Mouse (Mus musculus): ENCODE measurements around the gene Hpse2. TPM values are rescaled to one million over a fixed set of nuclear protein-coding genes. Genes with fewer than 3 reads are reported as not detected.
A peak's percentile ranks its signal among the peaks of the same experiment; 100 is the strongest.
"Not testable (repeated sequence)": the region's sequence is repeated elsewhere in the genome, so short reads cannot be mapped to it uniquely, and the experiment has no call there.

The Hpse2 gene
- not detected for total RNA-seq (2021)
- long read RNA-seq, experiment 1, partial matches to known transcripts = 0 of 1 reads
- long read RNA-seq, experiment 1, other reads (novel, unspliced or antisense) = 1 of 1 reads
- long read RNA-seq, experiment 2, partial matches to known transcripts = 0 of 1 reads
- long read RNA-seq, experiment 2, other reads (novel, unspliced or antisense) = 1 of 1 reads

DNA sequence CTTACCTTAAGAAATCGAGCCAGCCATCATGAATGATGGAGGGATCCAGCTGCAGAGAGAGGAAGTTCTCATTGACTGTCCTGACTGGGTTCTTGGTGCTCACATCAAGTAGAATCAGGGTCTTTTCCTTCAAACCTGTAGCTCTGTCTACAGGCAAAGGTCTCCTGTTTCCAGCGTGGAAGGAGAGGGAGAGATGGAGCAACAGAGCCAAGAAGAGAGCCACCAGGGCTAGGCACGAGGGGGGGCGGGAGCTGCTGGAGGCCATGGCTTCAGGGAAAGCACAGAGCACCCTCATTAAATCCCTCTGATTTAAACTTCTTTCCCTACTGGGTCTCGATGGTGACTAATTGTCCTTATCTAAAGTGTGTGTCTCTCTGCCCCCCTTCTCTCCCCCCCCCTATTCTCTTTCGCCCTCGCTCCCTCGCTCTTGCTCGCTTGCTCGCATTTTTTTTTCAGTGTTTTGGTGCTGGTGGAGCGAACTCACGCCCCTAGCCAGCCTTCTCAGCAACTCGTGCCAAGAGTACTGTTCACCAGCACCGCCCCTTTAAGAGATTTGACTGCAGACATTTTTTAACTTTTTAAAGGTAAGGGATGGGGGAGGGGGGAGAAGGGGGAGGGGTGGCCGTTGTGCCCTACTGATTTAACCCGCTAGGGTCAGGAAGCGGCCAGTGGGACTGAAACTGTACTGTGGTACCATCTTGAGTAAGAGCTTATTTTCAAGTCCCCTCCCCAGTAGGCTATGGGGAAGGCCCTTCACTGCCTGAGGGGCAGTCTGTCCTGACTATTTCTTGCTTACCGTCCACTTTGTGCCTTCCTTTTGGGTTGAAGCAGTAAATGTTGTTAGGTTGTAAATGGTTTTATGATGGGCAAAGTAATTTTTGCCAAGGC, at the start of gene Hpse2:
Hpse2 (minus strand) TSS at position 339 of the 888 bp plus-strand sequence.
- no peak for DNase-seq (ENCODE audit: low spot score in 2 of 2)

GRCm38 (mm10) chr19:43427446-43428224, 39.5 kb upstream of the Hpse2 start:
- no peak for DNase-seq (ENCODE audit: low spot score in 2 of 2)

GRCm38 (mm10) chr19:43424082-43424481, 35.9 kb upstream of the Hpse2 start:
- DNase-seq (ENCODE audit: low spot score in 2 of 2) = no peak

DNA sequence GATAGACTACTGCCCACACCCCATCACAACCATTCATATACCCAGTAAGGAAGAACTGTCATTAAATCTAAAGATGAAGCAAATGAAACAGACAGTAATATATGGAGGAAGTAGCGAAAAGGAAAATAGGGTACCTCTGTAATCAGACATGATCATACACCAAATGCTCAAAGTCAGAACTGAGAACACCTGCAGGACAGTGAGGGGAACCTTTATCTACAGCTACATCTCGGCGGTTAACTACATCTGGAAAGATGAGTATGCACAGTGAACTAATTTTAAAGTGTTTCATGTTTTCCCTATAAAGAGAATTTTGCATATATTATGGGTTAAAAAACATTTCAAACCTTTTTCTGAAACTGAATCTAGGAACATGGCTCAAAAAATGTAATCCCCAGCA, 32.4 kb upstream of the Hpse2 start:
- no peak for DNase-seq (ENCODE audit: low spot score in 2 of 2)

- DNase-seq (ENCODE audit: low spot score in 2 of 2) = no peak
Observed at GRCm38 (mm10) chr19:43415565-43415964, 27.4 kb upstream of the Hpse2 start.

DNA sequence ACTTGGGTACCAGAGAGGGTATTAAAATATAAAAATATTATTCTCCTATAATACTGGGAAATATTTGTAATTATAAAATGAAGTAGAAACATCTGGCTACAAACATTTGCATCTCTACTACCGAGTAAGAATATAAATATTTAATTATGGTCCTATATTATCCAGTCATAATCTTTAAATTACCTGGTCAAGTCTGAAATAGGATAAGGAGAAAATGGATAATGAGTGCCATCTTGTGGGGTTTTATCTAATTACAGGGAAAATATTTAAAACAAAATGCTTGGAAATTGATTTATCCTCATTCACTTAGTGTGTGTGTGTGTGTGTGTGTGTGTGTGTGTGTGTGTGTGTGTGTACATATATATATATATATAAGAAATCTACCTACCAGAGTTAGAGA, 19.0 kb upstream of the Hpse2 start:
- DNase-seq (ENCODE audit: low spot score in 2 of 2) = no peak

DNA sequence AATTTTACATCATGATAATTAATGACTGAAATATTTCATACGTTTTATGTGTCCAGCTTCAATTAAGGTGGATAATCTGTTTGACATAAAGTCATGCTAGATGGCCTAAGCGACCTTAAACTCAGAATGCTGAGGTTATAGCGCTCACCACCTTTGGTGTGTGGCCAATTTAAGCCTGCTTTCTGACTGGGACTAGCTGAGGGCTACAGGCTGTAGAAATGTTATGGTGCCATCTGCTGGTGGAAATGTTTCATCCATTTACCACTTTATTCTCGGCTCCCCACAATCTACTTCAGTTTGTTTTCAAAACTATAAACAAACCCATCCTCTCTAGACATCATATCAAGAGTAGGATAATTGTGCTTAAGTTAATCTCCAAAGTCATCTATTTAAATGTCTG, 8.2 kb upstream of the Hpse2 start:
- peak in 1 of 2 experiments; percentile 20 for DNase-seq (ENCODE audit: low spot score in 2 of 2)

- no peak for DNase-seq (ENCODE audit: low spot score in 2 of 2)
Observed at GRCm38 (mm10) chr19:43387071-43387770, 934 bp downstream of the Hpse2 start.

- DNase-seq (ENCODE audit: low spot score in 2 of 2) = no peak
Observed at GRCm38 (mm10) chr19:43386041-43386952, 1.9 kb downstream of the Hpse2 start.

GRCm38 (mm10) chr19:43385451-43385850, 2.7 kb downstream of the Hpse2 start:
- DNase-seq (ENCODE audit: low spot score in 2 of 2) = no peak

DNA sequence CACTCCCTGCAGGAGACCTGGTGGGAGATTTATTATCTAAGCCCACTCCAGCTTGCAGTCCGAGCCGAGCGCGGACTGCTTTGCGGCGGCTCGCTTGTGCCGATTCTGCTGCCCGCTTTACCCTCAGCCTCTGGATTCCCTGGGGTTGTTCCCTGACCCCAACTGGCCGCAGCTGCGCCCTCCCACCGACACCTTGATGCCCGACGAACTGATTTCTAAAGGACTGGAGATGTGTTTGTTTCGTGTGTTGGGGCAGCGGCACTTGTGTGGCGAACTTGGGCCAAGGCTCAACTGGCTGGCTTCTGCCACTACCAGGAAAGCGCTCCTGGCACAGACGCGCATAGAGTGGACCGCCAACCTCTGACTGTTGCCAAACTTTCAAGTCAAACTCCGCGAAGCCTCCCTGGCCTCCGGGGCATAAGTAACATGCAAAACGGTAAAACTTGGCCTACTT, 3.1 kb downstream of the Hpse2 start:
- DNase-seq (ENCODE audit: low spot score in 2 of 2) = no peak

DNA sequence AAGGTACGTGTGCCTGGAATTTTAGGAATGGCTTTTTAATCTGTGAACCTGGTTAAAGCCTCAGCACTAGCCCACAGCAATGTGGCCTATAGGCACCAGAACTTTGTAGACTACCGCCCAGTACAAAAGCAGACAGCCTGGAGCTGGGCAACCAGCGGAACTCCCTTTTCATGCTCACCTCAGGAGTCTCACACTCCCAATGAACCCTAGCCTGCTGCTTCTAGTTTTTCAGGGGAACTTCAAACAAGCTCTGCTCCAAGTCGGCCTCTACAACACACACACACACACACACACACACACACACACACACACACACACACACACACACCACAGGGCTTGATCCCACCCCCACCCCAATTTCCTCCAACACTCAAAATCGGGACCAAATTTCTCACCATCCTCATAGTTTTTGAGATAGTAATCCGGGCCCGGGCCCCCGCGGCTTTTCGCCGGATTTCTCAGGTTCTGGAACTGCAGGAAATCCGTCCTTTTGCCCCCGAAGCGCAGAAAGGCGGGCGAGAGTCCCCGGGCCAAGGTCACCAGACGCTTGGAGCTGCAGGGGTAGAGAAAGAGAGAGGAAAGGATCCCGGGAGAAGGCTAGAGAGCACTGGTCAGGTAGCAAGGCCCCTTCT, 3.7 kb downstream of the Hpse2 start:
- no peak for DNase-seq (ENCODE audit: low spot score in 2 of 2)

DNA sequence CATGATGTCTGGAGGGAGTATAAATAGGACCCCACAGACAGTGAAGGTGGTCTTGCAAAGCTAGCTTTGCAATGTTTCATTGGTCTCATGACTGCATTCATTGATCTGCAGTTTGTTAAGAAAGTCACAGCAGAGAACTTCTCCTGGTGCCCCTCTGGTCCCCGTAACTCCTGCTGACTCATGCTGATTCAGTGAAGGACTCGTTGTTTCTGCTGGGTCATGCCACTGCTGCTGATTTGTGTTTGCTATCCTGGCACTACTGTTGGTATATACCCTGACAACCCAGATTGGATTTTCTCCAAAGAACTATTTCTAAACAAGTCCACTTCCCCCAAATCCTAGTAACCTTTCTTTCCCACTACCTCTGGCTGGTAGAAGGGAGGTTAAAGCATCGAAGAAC, 29.3 kb downstream of the Hpse2 start:
- DNase-seq (ENCODE audit: low spot score in 2 of 2) = no peak

GRCm38 (mm10) chr19:43311125-43311524, 77.0 kb downstream of the Hpse2 start:
- DNase-seq (ENCODE audit: low spot score in 2 of 2) = peak in 1 of 2 experiments; percentile 14

DNA sequence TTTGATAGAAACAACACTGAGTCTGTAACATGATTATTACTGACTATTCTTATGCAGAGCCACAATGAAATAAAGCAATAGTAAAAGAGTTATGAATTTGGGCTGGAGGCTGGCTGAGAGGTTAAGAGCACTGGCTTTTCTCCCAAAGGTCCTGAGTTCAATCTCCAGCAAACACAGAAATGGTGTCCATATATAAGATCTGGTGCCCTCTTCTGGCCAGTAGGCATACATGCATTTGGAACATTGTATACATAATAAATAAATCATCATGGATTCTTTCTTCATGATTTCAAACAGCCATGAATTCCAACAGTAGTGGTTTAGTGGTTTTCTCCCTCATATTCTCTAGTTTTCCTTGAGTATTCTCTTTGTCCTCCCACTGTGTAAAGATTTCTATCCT, 81.4 kb downstream of the Hpse2 start:
- no peak for DNase-seq (ENCODE audit: low spot score in 2 of 2)

- not testable (repeated sequence) for DNase-seq (ENCODE audit: low spot score in 2 of 2)
Observed at GRCm38 (mm10) chr19:43281336-43281735, 106.8 kb downstream of the Hpse2 start.

- DNase-seq (ENCODE audit: low spot score in 2 of 2) = no peak
Observed at GRCm38 (mm10) chr19:43243993-43244392, 144.2 kb downstream of the Hpse2 start.

DNA sequence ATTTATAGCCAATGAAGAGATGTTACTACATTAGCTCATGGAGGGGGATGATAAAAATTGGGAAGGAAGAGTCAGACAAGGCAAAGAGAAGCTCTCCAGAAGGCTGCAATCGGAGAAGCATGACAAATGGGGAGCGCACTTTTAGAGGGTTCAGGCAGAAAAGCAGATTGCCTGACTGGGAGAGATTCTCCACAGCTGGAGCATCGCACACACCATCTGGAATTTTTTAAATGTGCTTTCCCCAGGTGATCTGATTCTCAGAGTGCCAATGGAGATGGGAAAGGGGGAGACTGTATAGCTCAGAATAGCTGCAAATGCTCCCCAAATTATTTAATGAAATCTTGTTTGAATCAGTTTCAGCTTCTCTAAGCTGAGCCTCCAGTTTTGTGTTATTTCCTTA, 156.4 kb downstream of the Hpse2 start:
- DNase-seq (ENCODE audit: low spot score in 2 of 2) = no peak

GRCm38 (mm10) chr19:43193562-43193961, 194.6 kb downstream of the Hpse2 start:
- no peak for DNase-seq (ENCODE audit: low spot score in 2 of 2)

All from adrenal gland, adult 18-20 months (tissue).